Mouse (Mus musculus) thymus, adult 2 months (tissue): ENCODE data around the gene Adnp. TPM values are rescaled to one million over a fixed set of nuclear protein-coding genes. Genes with fewer than 3 reads are reported as not detected.
A peak's percentile ranks its signal among the peaks of the same experiment; 100 is the strongest.

ENCODE experiments used
- DNase-seq: peaks from one replicate; pipeline ENCODE4 v3.0.0; 2021
- H3K27ac ChIP-seq: fragments of 200-500 bp; 2 replicates; pipeline ENCODE4 v1.5.1; 2012; ENCODE audit warnings: low read length, control low read depth; ENCODE audit not compliant: control insufficient read depth, insufficient read depth
- H3K27me3 ChIP-seq: fragments of 200-500 bp; 2 replicates; pipeline ENCODE4 v1.6.1; 2012; ENCODE audit warnings: mild to moderate bottlenecking, low read length, moderate library complexity, mixed read lengths; ENCODE audit not compliant: control insufficient read depth, insufficient read depth
- H3K36me3 ChIP-seq: fragments of 200-500 bp; 2 replicates; pipeline ENCODE4 v1.6.1; 2012; ENCODE audit warnings: mild to moderate bottlenecking, low read length, moderate library complexity; ENCODE audit not compliant: control insufficient read depth, insufficient read depth
- H3K4me1 ChIP-seq: fragments of 200-500 bp; replicated peaks from 2 replicates; pipeline ENCODE4 v1.6.1; 2012; ENCODE audit warnings: low read length; ENCODE audit not compliant: control insufficient read depth, insufficient read depth
- H3K4me3 ChIP-seq: fragments of 200-500 bp; 2 replicates; pipeline ENCODE4 v1.5.1; 2012; ENCODE audit warnings: mild to moderate bottlenecking, low read length, control low read depth, moderate library complexity; ENCODE audit not compliant: control insufficient read depth, insufficient read depth
- CTCF ChIP-seq: fragments of 200-500 bp; IDR thresholded peaks from 2 replicates; pipeline ENCODE4 v1.5.1; 2012; ENCODE audit warnings: mild to moderate bottlenecking, control low read depth, low read length, moderate library complexity, borderline replicate concordance; ENCODE audit not compliant: control insufficient read depth, poor library complexity, insufficient read depth; ENCODE audit errors: extremely low read depth
- POLR2A ChIP-seq: fragments of 200-500 bp; IDR thresholded peaks from 2 replicates; pipeline ENCODE4 v1.6.1; 2012; ENCODE audit warnings: mild to moderate bottlenecking, low read length, control low read depth, moderate library complexity; ENCODE audit not compliant: control insufficient read depth, poor library complexity, insufficient read depth; ENCODE audit errors: extremely low read depth
- WGBS: fragments of 180-500 bp; shearing (Covaris S2); methylation state at CpG from one replicate; pipeline ENCODE4 v1.1.7; 2018; 5-methylcytosine and 5-hydroxymethylcytosine counted together
- polyA plus RNA-seq: library from polyadenylated mRNA; depleted of rRNA; stranded (reverse); fragments of >200 nt; gene quantifications from 2 replicates; pipeline ENCODE4 v1.2.3, GENCODE M21; 2012

Adnp gene
- polyA plus RNA-seq, 1 experiment, result 36.0 TPM

- Histone ChIP-seq H3K27me3 (no peaks in the 10 kb centered on the region), H3K4me1 (peaks cover 17% of the 10 kb centered on the region), H3K27ac (no peak overlapping the region)
Measured at GRCm38 (mm10) chr2:168230773-168231470, 24.0 kb upstream of the Adnp start.

GRCm38 (mm10) chr2:168230026-168230728, 23.3 kb upstream of the Adnp start, which contains the start of the genes Gm20716, Dpm1 and Mocs3:
TSS of gene Gm20716 (minus strand) at chr2:168230364.
TSS of gene Dpm1 (minus strand) at chr2:168230591.
TSS of gene Mocs3 (plus strand) at chr2:168230622.
- Histone ChIP-seq H3K36me3 (peaks cover 14% of the 10 kb centered on the region), H3K27me3 (no peaks in the 10 kb centered on the region), H3K4me3 (peak within 1 kb of the TSS; percentile 92), H3K4me1 (peaks cover 17% of the 10 kb centered on the region), H3K27ac (peak within 1 kb of the TSS; percentile 43; the same call in 1 of the 2 replicates)
- peak; percentile 19; the same call in 1 of the 2 replicates for TF ChIP-seq CTCF
- peak; percentile 90 for TF ChIP-seq POLR2A
- under 1% methylated on average over 73 of the region's 73 CpGs for WGBS
- DNase-seq, result peak; percentile 81

More at GRCm38 (mm10) chr2:168230773-168231470, 24.0 kb upstream of the Adnp start:
- peak; percentile 13 for DNase-seq
- Histone ChIP-seq H3K36me3 (peaks cover 6% of the 10 kb centered on the region), H3K4me3 (peak overlapping the region; percentile 92)
- no peak for TF ChIP-seq POLR2A
- no peak for TF ChIP-seq CTCF
- 5% methylated on average over 105 of the region's 105 CpGs for WGBS

GRCm38 (mm10) chr2:168229116-168230025, 22.5 kb upstream of the Adnp start:
- Histone ChIP-seq H3K4me3 (peak overlapping the region; percentile 92), H3K4me1 (peaks cover 17% of the 10 kb centered on the region), H3K27me3 (no peaks in the 10 kb centered on the region), H3K36me3 (peaks cover 22% of the 10 kb centered on the region), H3K27ac (no peak overlapping the region)
- WGBS, result 7% methylated on average over 41 of the region's 41 CpGs
- TF ChIP-seq CTCF (no peak), POLR2A (no peak)
- DNase-seq, result no peak

- 98% methylated on average over 6 of the region's 6 CpGs for WGBS
- DNase-seq, result no peak
- Histone ChIP-seq H3K36me3 (peaks cover 72% of the 10 kb centered on the region), H3K27me3 (no peaks in the 10 kb centered on the region), H3K27ac (no peak overlapping the region), H3K4me1 (peaks cover under 1% of the 10 kb centered on the region; the same call in 1 of the 2 replicates), H3K4me3 (no peak overlapping the region)
- TF ChIP-seq POLR2A, result no peak
- no peak for TF ChIP-seq CTCF
Measured at GRCm38 (mm10) chr2:168223326-168223725, 16.4 kb upstream of the Adnp start.

GRCm38 (mm10) chr2:168213788-168214397, 7.0 kb upstream of the Adnp start:
- no peak overlapping the region for H3K27ac ChIP-seq
- no peak for DNase-seq
- no peaks in the 10 kb centered on the region for H3K27me3 ChIP-seq
- H3K4me3 ChIP-seq, result no peak overlapping the region
- 66% methylated on average over 5 of the region's 5 CpGs for WGBS
- TF ChIP-seq POLR2A (no peak), CTCF (no peak)
- peaks cover 46% of the 10 kb centered on the region for H3K36me3 ChIP-seq
- H3K4me1 ChIP-seq, result no peaks in the 10 kb centered on the region
